Mouse (Mus musculus) left cerebral cortex, postnatal 14 days (tissue): ENCODE measurements at regions not wholly inside any gene's neighbourhood (a gene's known extent, or its start where the extent isn't known, plus 50 kb on each side); places are given as distances from the start of the nearest gene placed in this dataset.
A peak's percentile ranks its signal among the peaks of the same experiment; 100 is the strongest.

ENCODE experiments used
- DNase-seq, 2 experiments: peaks; one replicate each; pipeline ENCODE4 v3.0.0; 2021 to 2022; ENCODE audit warnings: low spot score in 2 of 2, mixed read lengths in 1 of 2
- intact Hi-C: fragments of 180-260 bp; cut with DNase I; formaldehyde crosslinking; loops from one replicate; pipeline ENCODE4 v1.15.1; 2025

GRCm38 (mm10) chr15:31973889-31974288, 203.2 kb upstream of the Tas2r119 start:
- intact Hi-C loops, result no loop called here
- DNase-seq, result no peak

- intact Hi-C loops, result no loop called here
- DNase-seq, result no peak
Observed at GRCm38 (mm10) chr15:31976461-31976860, 200.6 kb upstream of the Tas2r119 start.

- no peak for DNase-seq
- intact Hi-C loops, result no loop called here
Observed at GRCm38 (mm10) chr15:31977563-31977962, 199.5 kb upstream of the Tas2r119 start.

GRCm38 (mm10) chr15:31979961-31980360, 197.1 kb upstream of the Tas2r119 start:
- intact Hi-C loops, result no loop called here
- no peak for DNase-seq

- no peak for DNase-seq
- intact Hi-C loops, result no loop called here
Observed at GRCm38 (mm10) chr15:31980791-31981190, 196.3 kb upstream of the Tas2r119 start.

- DNase-seq, result no peak
- intact Hi-C loops, result no loop called here
Observed at GRCm38 (mm10) chr15:31987291-31987690, 189.8 kb upstream of the Tas2r119 start.

GRCm38 (mm10) chr15:31989093-31989492, 188.0 kb upstream of the Tas2r119 start:
- intact Hi-C loops, result no loop called here
- DNase-seq, result no peak

GRCm38 (mm10) chr15:31989593-31990290, 187.3 kb upstream of the Tas2r119 start:
- intact Hi-C loops, result no loop called here
- DNase-seq, result no peak

- intact Hi-C loops, result no loop called here
- DNase-seq, result no peak
Observed at GRCm38 (mm10) chr15:31997996-31998395, 179.1 kb upstream of the Tas2r119 start.

GRCm38 (mm10) chr15:31999553-31999952, 177.5 kb upstream of the Tas2r119 start:
- no peak for DNase-seq
- intact Hi-C loops, result no loop called here

GRCm38 (mm10) chr15:32002950-32003422, 174.1 kb upstream of the Tas2r119 start:
- intact Hi-C loops, result loop anchor here (5.0 kb wide), 1 partner anchor 239 kb away; the partner anchor contains the start of gene Sema5a
- peak; percentile 68 to 90 for DNase-seq

- DNase-seq, result no peak
- intact Hi-C loops, result loop anchor here (5.0 kb wide), 1 partner anchor 239 kb away; the partner anchor contains the start of gene Sema5a
Observed at GRCm38 (mm10) chr15:32003489-32003888, 173.6 kb upstream of the Tas2r119 start.

GRCm38 (mm10) chr15:32005986-32006385, 171.1 kb upstream of the Tas2r119 start:
- DNase-seq, result no peak
- intact Hi-C loops, result no loop called here

GRCm38 (mm10) chr15:32009818-32010217, 167.3 kb upstream of the Tas2r119 start:
- no peak for DNase-seq
- intact Hi-C loops, result loop anchor here (5.0 to 10.0 kb wide), 2 partner anchors 427 to 725 kb away; no protein-coding TSS in a partner anchor

- intact Hi-C loops, result loop anchor here (5.0 to 10.0 kb wide), 2 partner anchors 425 to 723 kb away; no protein-coding TSS in a partner anchor
- peak in 1 of 2 experiments; percentile 53 for DNase-seq
Observed at GRCm38 (mm10) chr15:32012044-32012443, 165.0 kb upstream of the Tas2r119 start.

GRCm38 (mm10) chr15:32012838-32013237, 164.3 kb upstream of the Tas2r119 start:
- no peak for DNase-seq
- intact Hi-C loops, result loop anchor here (5.0 to 10.0 kb wide), 2 partner anchors 424 to 722 kb away; no protein-coding TSS in a partner anchor

- DNase-seq, result no peak
Observed at GRCm38 (mm10) chr15:32015169-32015568, 161.9 kb upstream of the Tas2r119 start.

GRCm38 (mm10) chr15:32020323-32021008, 156.6 kb upstream of the Tas2r119 start:
- intact Hi-C loops, result no loop called here
- no peak for DNase-seq

More at GRCm38 (mm10) chr15:32015169-32015568, 161.9 kb upstream of the Tas2r119 start:
- intact Hi-C loops, result loop anchor here (10.0 kb wide), 1 partner anchor 720 kb away; no protein-coding TSS in a partner anchor

- no peak for DNase-seq
- intact Hi-C loops, result no loop called here
Observed at GRCm38 (mm10) chr15:32021009-32021602, 156.0 kb upstream of the Tas2r119 start.

- no peak for DNase-seq
- intact Hi-C loops, result no loop called here
Observed at GRCm38 (mm10) chr15:32034091-32034490, 143.0 kb upstream of the Tas2r119 start.
